Mouse (Mus musculus): Measurements from ENCODE around the gene Ptk6. TPM values are rescaled to one million over a fixed set of nuclear protein-coding genes. Genes with fewer than 3 reads are reported as not detected.

Ptk6 gene
- total and polyA plus RNA-seq, 3 experiments, result 0.05 to 0.17 (median 0.09) TPM

GRCm38 (mm10) chr2:181249217-181249616, 46.6 kb upstream of the Ptk6 start:
- dilution Hi-C loops (cut with MboI; ENCODE audit: extremely low pct_ligation_motif_present, extremely low pct_unique_long_range_greater_than_20kb, low sequenced_read_pairs), result no loop called here
- Histone ChIP-seq H3K4me2 (ENCODE audit: insufficient read depth, low read depth, poor library complexity, severe bottlenecking) (no peak overlapping the region), H3K27me3 (replicated peaks) (no peaks in the 10 kb centered on the region), H3K9ac (ENCODE audit: insufficient read depth, low read depth) (no peak overlapping the region), H3K9me3 (replicated peaks; ENCODE audit: low read length) (peaks cover 4% of the 10 kb centered on the region), H3K36me3 (replicated peaks in 1 of 2; ENCODE audit: control insufficient read depth in 1 of 2, insufficient read depth in 1 of 2, low read length in 1 of 2) (peaks cover 18 to 39% of the 10 kb centered on the region in 2 experiments), H3K27ac (ENCODE audit: insufficient read depth, low read depth) (no peak overlapping the region), H3K4me3 (replicated peaks in 1 of 3; ENCODE audit: low read depth in 2 of 3, low read length in 2 of 3, poor library complexity in 1 of 3) (no peak overlapping the region), H3K4me1 (ENCODE audit: control insufficient read depth in 1 of 2, insufficient read depth in 2 of 2) (peaks cover 3 to 40% of the 10 kb centered on the region in 2 experiments; a peak in 2 of 4 replicates), H3K79me2 (replicated peaks; ENCODE audit: control insufficient read depth, extremely low read depth, insufficient read depth, poor library complexity, severe bottlenecking) (no peaks in the 10 kb centered on the region)
- in situ Hi-C loops (cut with MboI; ENCODE audit: low pct_ligation_motif_present, low pct_unique_long_range_greater_than_20kb, low sequenced_read_pairs), result no loop called here
- DNase-seq (ENCODE audit: extremely low read depth), result no peak
- TF ChIP-seq CHD2 (IDR thresholded peaks at IDR 0.05; ENCODE audit: low read length), result no peak
- no peak for TF ChIP-seq NRF1 (IDR thresholded peaks at IDR 0.05; ENCODE audit: low read depth, low read length)
- no peak for TF ChIP-seq IRF4 (IDR thresholded peaks at IDR 0.05; ENCODE audit: low read depth, low read length)
- no peak for TF ChIP-seq MAFK (IDR thresholded peaks at IDR 0.05; ENCODE audit: insufficient replicate concordance, low read length)
- no peak for TF ChIP-seq ZKSCAN1 (IDR thresholded peaks at IDR 0.05; ENCODE audit: borderline replicate concordance, low read depth, low read length)
- no peak for TF ChIP-seq GABPA (IDR thresholded peaks at IDR 0.05; ENCODE audit: insufficient replicate concordance, low read depth, low read length)
- TF ChIP-seq RCOR1 (conservative IDR thresholded peaks at IDR 0.05; ENCODE audit: low read depth, low read length), result no peak
- no peak for TF ChIP-seq TBP (conservative IDR thresholded peaks at IDR 0.05; ENCODE audit: low read depth, low read length)
- TF ChIP-seq TCF12 (IDR thresholded peaks at IDR 0.05; ENCODE audit: low read depth, low read length), result no peak
- no peak for TF ChIP-seq MAX (IDR thresholded peaks at IDR 0.05; ENCODE audit: low read length)
- TF ChIP-seq RAD21 (IDR thresholded peaks at IDR 0.05; ENCODE audit: low read depth, low read length), result no peak
- TF ChIP-seq UBTF (IDR thresholded peaks at IDR 0.05; ENCODE audit: low read depth, low read length), result no peak
- no peak for TF ChIP-seq ZC3H11A (IDR thresholded peaks at IDR 0.05; ENCODE audit: low read depth, low read length)
- TF ChIP-seq ETS1 (conservative IDR thresholded peaks at IDR 0.05; ENCODE audit: low read depth, low read length), result no peak
- no peak for TF ChIP-seq E2F4 (IDR thresholded peaks at IDR 0.05; ENCODE audit: insufficient replicate concordance, low read depth, low read length)
- no peak for TF ChIP-seq BHLHE40 (IDR thresholded peaks at IDR 0.05; ENCODE audit: low read depth, low read length)
- TF ChIP-seq POLR2A (IDR thresholded peaks at IDR 0.05; ENCODE audit: low read depth, low read length), result no peak
- TF ChIP-seq CHD1 (IDR thresholded peaks at IDR 0.05; ENCODE audit: low read depth, low read length), result no peak

- dilution Hi-C loops (cut with MboI; ENCODE audit: extremely low pct_ligation_motif_present, extremely low pct_unique_long_range_greater_than_20kb, low sequenced_read_pairs) (no loop called here), in situ Hi-C loops (cut with MboI; ENCODE audit: low pct_ligation_motif_present, low pct_unique_long_range_greater_than_20kb, low sequenced_read_pairs) (no loop called here)
- Histone ChIP-seq H3K4me3 (replicated peaks in 1 of 3; ENCODE audit: low read depth in 2 of 3, low read length in 2 of 3, poor library complexity in 1 of 3) (no peak overlapping the region), H3K4me2 (ENCODE audit: insufficient read depth, low read depth, poor library complexity, severe bottlenecking) (no peak overlapping the region), H3K4me1 (ENCODE audit: control insufficient read depth in 1 of 2, insufficient read depth in 2 of 2) (peaks cover 20 to 49% of the 10 kb centered on the region in 2 experiments), H3K27me3 (replicated peaks) (no peaks in the 10 kb centered on the region), H3K9me3 (replicated peaks; ENCODE audit: low read length) (peaks cover 4% of the 10 kb centered on the region), H3K9ac (ENCODE audit: insufficient read depth, low read depth) (no peak overlapping the region), H3K36me3 (replicated peaks in 1 of 2; ENCODE audit: control insufficient read depth in 1 of 2, insufficient read depth in 1 of 2, low read length in 1 of 2) (peaks cover 6 to 12% of the 10 kb centered on the region in 2 experiments), H3K79me2 (replicated peaks; ENCODE audit: control insufficient read depth, extremely low read depth, insufficient read depth, poor library complexity, severe bottlenecking) (peaks cover 8% of the 10 kb centered on the region), H3K27ac (ENCODE audit: insufficient read depth, low read depth) (no peak overlapping the region)
- DNase-seq (ENCODE audit: extremely low read depth), result no peak
- no peak for TF ChIP-seq PAX5 (IDR thresholded peaks at IDR 0.05; ENCODE audit: low read length)
- TF ChIP-seq ZNF384 (IDR thresholded peaks at IDR 0.05; ENCODE audit: low read depth, low read length), result 0 out of 2 replicates have a peak, but pooled peaks have one; percentile 6
Observed at GRCm38 (mm10) chr2:181245031-181245430, 42.4 kb upstream of the Ptk6 start.

Measured in CH12.LX (cell line).